Mouse (Mus musculus) small intestine, adult 2 months (tissue): ENCODE results near the gene Rps16. TPM values are rescaled to one million over a fixed set of nuclear protein-coding genes. Genes with fewer than 3 reads are reported as not detected.
A peak's percentile ranks its signal among the peaks of the same experiment; 100 is the strongest.

Experiments used
- H3K27ac ChIP-seq: fragments of 200-500 bp; 2 replicates; pipeline ENCODE4 v1.5.1; 2012; ENCODE audit warnings: low read depth, low read length, control low read depth, inconsistent platforms; ENCODE audit not compliant: insufficient read depth
- H3K27me3 ChIP-seq: fragments of 200-500 bp; 2 replicates; pipeline ENCODE4 v1.6.1; 2012; ENCODE audit warnings: mild to moderate bottlenecking, moderate library complexity, low read length, inconsistent platforms; ENCODE audit not compliant: control insufficient read depth, insufficient read depth
- H3K36me3 ChIP-seq: fragments of 200-500 bp; 2 replicates; pipeline ENCODE4 v1.6.1; 2012; ENCODE audit warnings: mild to moderate bottlenecking, low read length, control low read depth, inconsistent platforms; ENCODE audit not compliant: control insufficient read depth, insufficient read depth
- H3K4me1 ChIP-seq: fragments of 200-500 bp; 2 replicates; pipeline ENCODE4 v1.6.1; 2012; ENCODE audit warnings: low read length, inconsistent platforms, mixed read lengths; ENCODE audit not compliant: control insufficient read depth, insufficient read depth, insufficient read length
- H3K4me3 ChIP-seq: fragments of 200-500 bp; 2 replicates; pipeline ENCODE4 v1.5.1; 2012; ENCODE audit warnings: low read depth, mild to moderate bottlenecking, control low read depth, inconsistent platforms, low read length, moderate library complexity
- CTCF ChIP-seq: fragments of 200-500 bp; IDR thresholded peaks from 2 replicates; pipeline ENCODE4 v1.5.1; 2012; ENCODE audit warnings: low read depth, mild to moderate bottlenecking, control low read depth, inconsistent platforms, low read length, moderate library complexity, mixed read lengths; ENCODE audit not compliant: insufficient replicate concordance, insufficient read length; ENCODE audit errors: extremely low read depth
- POLR2A ChIP-seq: fragments of 200-500 bp; IDR thresholded peaks from 2 replicates; pipeline ENCODE4 v1.6.1; 2012; ENCODE audit warnings: low read depth, mild to moderate bottlenecking, control low read depth, inconsistent platforms, low read length, moderate library complexity
- WGBS: fragments of 180-500 bp; shearing (Covaris S2); methylation state at CpG from one replicate; pipeline ENCODE4 v1.1.7; 2018; 5-methylcytosine and 5-hydroxymethylcytosine counted together
- polyA plus RNA-seq: library from polyadenylated mRNA; depleted of rRNA; stranded (reverse); fragments of >200 nt; gene quantifications from 2 replicates; pipeline ENCODE4 v1.2.3, GENCODE M21; 2012

The Rps16 gene
- polyA plus RNA-seq, 1 experiment, result 996 TPM

DNA sequence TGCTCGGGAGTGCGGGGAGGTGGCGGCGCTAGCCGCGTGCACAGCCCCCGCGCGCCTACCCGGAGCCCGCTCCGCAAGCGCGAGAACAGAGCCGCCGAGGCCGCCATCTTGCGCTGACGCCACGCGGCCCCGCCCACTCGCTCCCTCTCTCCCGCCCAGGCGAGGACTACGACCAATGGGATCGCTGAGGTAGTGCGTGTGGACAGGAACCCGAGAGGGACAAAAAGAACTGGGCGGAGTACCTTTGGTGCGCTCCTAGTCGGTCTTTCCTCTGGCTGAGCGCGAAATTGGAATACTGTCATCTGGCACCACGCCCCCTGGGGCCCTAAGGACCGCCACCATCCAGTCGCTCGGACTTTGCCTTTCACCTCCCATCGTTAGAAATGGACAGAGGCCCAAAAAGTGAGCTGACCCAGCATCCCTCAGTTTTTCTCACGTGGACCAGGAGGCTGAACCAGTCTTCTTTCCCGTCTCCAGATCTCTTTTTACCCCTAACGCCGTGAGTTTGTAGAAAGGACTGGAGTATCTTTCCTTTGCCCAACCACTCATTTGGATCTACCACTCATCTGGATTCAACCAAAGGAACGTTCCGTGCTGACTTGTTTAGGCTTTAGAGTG lies 38.4 kb upstream of the Rps16 start, which contains the start of gene Timm50:
Timm50 (minus strand) TSS at position 147 of the 618 bp plus-strand sequence.
- no peak for TF ChIP-seq CTCF
- peak; percentile 69 for TF ChIP-seq POLR2A
- no peak within 1 kb of the TSS for H3K27ac ChIP-seq
- H3K36me3 ChIP-seq, result peaks cover 37% of the 10 kb centered on the region
- peak within 1 kb of the TSS; percentile 91 for H3K4me3 ChIP-seq
- WGBS, result under 1% methylated on average over 45 of the region's 45 CpGs
- no peaks in the 10 kb centered on the region for H3K27me3 ChIP-seq
- H3K4me1 ChIP-seq, result peaks cover 8% of the 10 kb centered on the region

DNA sequence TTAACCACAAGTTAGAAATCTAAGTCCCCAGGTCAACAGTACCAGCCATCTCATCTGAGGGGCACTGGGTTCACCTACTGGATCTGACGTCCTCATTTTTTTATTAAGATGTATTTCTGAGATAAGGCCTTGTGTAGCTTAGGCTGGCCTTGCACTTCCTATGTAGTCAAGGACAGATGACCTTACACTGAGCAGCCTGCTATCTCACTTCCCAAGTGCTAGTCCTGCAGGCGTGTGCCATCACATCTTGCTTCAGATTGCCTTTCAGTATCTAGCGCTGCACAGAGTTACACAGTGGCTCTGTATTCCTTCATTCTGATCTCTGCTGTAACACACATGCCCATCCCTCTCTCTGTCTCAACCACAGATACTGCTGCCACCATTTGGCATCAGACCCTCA lies 32.4 kb upstream of the Rps16 start:
- Histone ChIP-seq H3K4me3 (no peak overlapping the region), H3K27me3 (no peaks in the 10 kb centered on the region), H3K4me1 (no peaks in the 10 kb centered on the region), H3K27ac (no peak overlapping the region), H3K36me3 (peaks cover 79% of the 10 kb centered on the region)
- no peak for TF ChIP-seq CTCF
- no peak for TF ChIP-seq POLR2A
- WGBS, result 82% methylated on average over 3 of the region's 3 CpGs

DNA sequence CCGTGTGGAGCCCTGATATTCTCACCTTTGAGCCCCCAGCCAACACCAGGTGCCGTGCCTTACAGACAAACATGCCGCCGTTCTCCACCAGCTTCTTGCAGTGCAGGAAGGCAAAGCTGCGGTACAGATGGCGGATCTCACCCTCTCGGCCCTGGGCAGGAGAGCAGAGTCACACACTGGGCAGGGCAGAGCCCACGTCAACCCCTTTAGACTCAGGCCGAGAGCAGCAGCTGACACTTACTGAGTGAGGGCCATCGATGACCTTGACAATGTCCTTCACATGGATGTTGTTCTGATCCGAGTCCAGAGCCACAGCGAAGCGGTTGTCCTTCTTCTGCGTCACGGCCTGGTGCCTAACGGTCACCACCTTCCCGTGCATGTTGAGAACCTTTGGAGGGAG lies 31.7 kb upstream of the Rps16 start:
- Histone ChIP-seq H3K36me3 (peaks cover 85% of the 10 kb centered on the region), H3K27me3 (no peaks in the 10 kb centered on the region), H3K4me1 (no peaks in the 10 kb centered on the region), H3K27ac (no peak overlapping the region), H3K4me3 (no peak overlapping the region)
- no peak for TF ChIP-seq POLR2A
- no peak for TF ChIP-seq CTCF
- WGBS, result 89% methylated on average over 17 of the region's 17 CpGs

DNA sequence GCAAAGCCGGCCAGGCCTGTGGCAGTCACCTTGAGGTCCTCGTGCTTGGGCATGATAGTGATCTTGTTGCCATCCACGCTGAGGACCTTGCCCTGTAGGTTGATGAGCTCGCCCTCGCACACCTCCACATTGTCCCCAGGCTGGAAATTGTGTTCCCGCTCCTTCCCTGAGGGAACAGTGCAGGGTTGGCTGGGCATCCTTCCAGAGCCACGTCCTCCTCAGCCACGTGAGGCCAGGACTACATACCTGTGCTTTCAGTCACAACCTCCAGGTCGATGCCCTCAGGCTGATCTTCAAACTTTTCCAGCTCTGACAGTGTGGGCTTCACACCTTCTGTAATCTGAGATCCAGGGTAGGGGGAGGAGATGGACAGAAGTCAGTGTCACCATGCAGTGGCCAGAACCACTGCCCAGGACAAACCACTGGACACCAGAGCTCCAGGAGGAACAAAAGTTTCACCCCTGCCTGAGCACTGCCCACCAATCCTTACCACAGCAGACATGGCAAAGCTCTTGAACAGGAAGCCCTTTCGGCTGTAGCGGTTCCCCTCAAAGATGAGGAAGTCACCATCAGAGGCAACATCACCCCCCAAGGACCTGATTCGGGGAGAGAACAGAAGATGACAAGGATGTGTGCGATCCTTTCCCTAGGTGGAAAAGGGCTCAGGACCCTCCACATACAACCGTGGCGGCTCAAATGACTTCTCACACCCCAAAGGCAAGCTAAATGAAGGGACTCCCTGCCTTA lies 28.3 kb upstream of the Rps16 start:
- Histone ChIP-seq H3K4me3 (no peak overlapping the region), H3K27ac (no peak overlapping the region), H3K27me3 (no peaks in the 10 kb centered on the region), H3K36me3 (peaks cover 86% of the 10 kb centered on the region), H3K4me1 (no peaks in the 10 kb centered on the region)
- TF ChIP-seq CTCF (no peak), POLR2A (no peak)
- 86% methylated on average over 15 of the region's 15 CpGs for WGBS

DNA sequence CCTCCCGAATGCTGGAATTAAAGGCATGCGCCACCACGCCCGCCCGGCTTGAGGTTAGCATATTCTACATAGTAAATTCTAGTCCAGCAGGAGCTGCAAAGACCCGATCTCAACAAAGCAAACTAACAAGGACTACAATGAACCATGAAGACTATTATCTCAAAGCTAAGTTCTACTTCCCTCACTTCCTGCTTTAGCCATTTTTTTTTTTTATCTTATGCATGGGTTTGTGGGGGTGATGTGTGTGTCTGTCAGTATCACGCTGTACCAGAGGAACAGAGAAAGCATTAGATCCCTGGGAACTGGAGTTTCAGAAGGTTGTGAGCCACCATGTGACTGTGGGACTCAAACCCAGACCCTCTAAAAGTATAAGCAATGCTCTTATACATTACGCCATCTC lies 25.2 kb upstream of the Rps16 start:
- no peaks in the 10 kb centered on the region for H3K4me1 ChIP-seq
- TF ChIP-seq POLR2A (no peak), CTCF (no peak)
- peaks cover 79% of the 10 kb centered on the region for H3K36me3 ChIP-seq
- no peak overlapping the region for H3K4me3 ChIP-seq
- no peak overlapping the region for H3K27ac ChIP-seq
- no peaks in the 10 kb centered on the region for H3K27me3 ChIP-seq
- 96% methylated on average over 8 of the region's 8 CpGs for WGBS

GRCm38 (mm10) chr7:28326457-28326856 lies 24.0 kb upstream of the Rps16 start:
- Histone ChIP-seq H3K27ac (no peak overlapping the region), H3K36me3 (peaks cover 80% of the 10 kb centered on the region), H3K27me3 (no peaks in the 10 kb centered on the region), H3K4me3 (no peak overlapping the region), H3K4me1 (no peaks in the 10 kb centered on the region)
- 78% methylated on average over 4 of the region's 4 CpGs for WGBS
- TF ChIP-seq POLR2A (no peak), CTCF (no peak)

DNA sequence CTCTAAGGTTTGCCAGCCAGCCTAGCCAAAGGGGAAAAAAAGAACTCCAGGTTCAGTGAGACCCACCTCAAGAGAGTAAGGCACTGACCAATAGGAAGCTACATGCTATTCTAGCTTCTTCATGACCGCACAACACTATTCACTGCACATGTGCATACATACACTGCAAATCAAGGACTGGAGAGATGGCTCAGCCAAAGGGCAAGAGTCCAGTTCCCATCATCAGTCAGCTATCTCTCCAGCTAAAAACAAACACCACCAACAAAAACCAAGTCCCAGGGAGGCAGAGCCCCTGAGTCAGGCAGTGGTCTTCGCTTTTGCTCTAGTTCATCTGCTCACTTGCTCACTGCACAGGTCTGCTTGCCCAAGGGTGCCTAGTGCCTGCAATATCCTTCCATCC lies 22.2 kb upstream of the Rps16 start:
- Histone ChIP-seq H3K4me1 (no peaks in the 10 kb centered on the region), H3K36me3 (peaks cover 64% of the 10 kb centered on the region), H3K4me3 (no peak overlapping the region), H3K27ac (no peak overlapping the region), H3K27me3 (no peaks in the 10 kb centered on the region)
- TF ChIP-seq POLR2A, result no peak
- no peak for TF ChIP-seq CTCF
- 92% methylated on average over 2 of the region's 2 CpGs for WGBS
